ENCODE assay signal across 9 mouse cellular contexts in genomic region chr2:78159877-78160485, GRCm38 (mm10).
DNase-seq lines count a peak whose midpoint lies in the region; ATAC-seq lines count a peak whose summit lies in the region.
"Had no signal": no experiment of that assay in that cellular context is flagged by ENCODE, and none has a peak within 500 bp of the region (broad histone marks: within the 10 kb centered on the region; RNA-seq: fewer than 3 reads in every experiment).

No protein-coding gene starts in this region.

- no peaks in the 10 kb centered on the region for H3K36me3 ChIP-seq in embryonic facial prominence, embryonic 14.5 days (ENCODE audit: control insufficient read depth, insufficient read depth, low read length)
- no peaks in the 10 kb centered on the region for H3K36me3 ChIP-seq in stomach, embryonic 15.5 days

- 0 out of 2 replicates have a peak, but pooled peaks cover 3% of the 10 kb centered on the region for H3K4me1 ChIP-seq in embryonic facial prominence, embryonic 14.5 days (ENCODE audit: control insufficient read depth, insufficient read depth, low read length)
- no peaks in the 10 kb centered on the region for H3K4me1 ChIP-seq in stomach, embryonic 15.5 days

- no peak overlapping the region for H3K4me3 ChIP-seq in embryonic facial prominence, embryonic 14.5 days (ENCODE audit: low read depth, low read length)
- no peak overlapping the region for H3K4me3 ChIP-seq in stomach, embryonic 15.5 days (replicated peaks)
- H3K4me3 ChIP-seq: heart, adult 2 months had no signal

- H3K9me3 ChIP-seq in embryonic facial prominence, embryonic 14.5 days (ENCODE audit: control insufficient read depth, low read length), result no peaks in the 10 kb centered on the region
- no peaks in the 10 kb centered on the region for H3K9me3 ChIP-seq in stomach, embryonic 15.5 days

- 67% methylated on average over 3 of the region's 3 CpGs for WGBS in embryonic facial prominence, embryonic 14.5 days
- WGBS in stomach, embryonic 15.5 days, result 62% methylated on average over 3 of the region's 3 CpGs

- H3K27ac ChIP-seq in embryonic facial prominence, embryonic 14.5 days (replicated peaks; ENCODE audit: low read depth, low read length), result 0 out of 2 replicates have a peak overlapping the region, but pooled peaks have one; percentile 33
- H3K27ac ChIP-seq in stomach, embryonic 15.5 days, result peak overlapping the region; percentile 32; the same call in 1 of the 2 replicates
- H3K27ac ChIP-seq: heart, adult 2 months; macrophage had no signal

- H3K27me3 ChIP-seq in embryonic facial prominence, embryonic 14.5 days (replicated peaks; ENCODE audit: control insufficient read depth, insufficient read depth, low read length), result no peaks in the 10 kb centered on the region
- no peaks in the 10 kb centered on the region for H3K27me3 ChIP-seq in stomach, embryonic 15.5 days (replicated peaks)

- no peak for ATAC-seq in embryonic facial prominence, embryonic 14.5 days (ENCODE audit: low read depth)
- peak; percentile 35; the same call in 1 of the 2 replicates for ATAC-seq in stomach, embryonic 15.5 days (ENCODE audit: insufficient read depth, low FRiP score, low read depth)
- ATAC-seq in granulocyte monocyte progenitor cell, adult 5-6 weeks (replicated peaks; ENCODE audit: poor library complexity, severe bottlenecking), result no peak

- peak; percentile 6 for DNase-seq in retina, postnatal 1 day
- no peak for DNase-seq in retina, embryonic 14.5 days (ENCODE audit: low spot score)
- DNase-seq in embryonic facial prominence, embryonic 14.5 days (ENCODE audit: low spot score), result peak; percentile 87
- DNase-seq in layer of hippocampus, postnatal 25 days (ENCODE audit: extremely low spot score in 1 of 2, low spot score in 1 of 2), result peak; percentile 27 to 33
- no peak for DNase-seq in gastrocnemius, postnatal 10 days

- no peak overlapping the region for H3K4me2 ChIP-seq in embryonic facial prominence, embryonic 14.5 days (ENCODE audit: low read depth, low read length)
- H3K4me2 ChIP-seq in stomach, embryonic 15.5 days, result no peak overlapping the region

- H3K9ac ChIP-seq in embryonic facial prominence, embryonic 14.5 days (ENCODE audit: low read depth, low read length), result no peak overlapping the region
- no peak overlapping the region for H3K9ac ChIP-seq in stomach, embryonic 15.5 days

Comparison
In these comparisons a context has a peak if more than half of its experiments do, and no peak if none do; other contexts are left out.
1. DNase-seq: peak in retina, postnatal 1 day (single experiment), embryonic facial prominence, embryonic 14.5 days (single experiment) and layer of hippocampus, postnatal 25 days (2 of 2); none in retina, embryonic 14.5 days (single experiment) and gastrocnemius, postnatal 10 days (single experiment).